Mouse (Mus musculus) kidney, adult 18-20 months (tissue): ENCODE measurements around the gene Tubd1.

Experiments used
- DNase-seq: peaks from one replicate; pipeline ENCODE4 v3.0.0; 2021

The Tubd1 gene

GRCm38 (mm10) chr11:86602116-86602515 lies 57.3 kb downstream of the Tubd1 start:
- no peak for DNase-seq

GRCm38 (mm10) chr11:86603719-86604118 lies 58.9 kb downstream of the Tubd1 start:
- no peak for DNase-seq

- DNase-seq: no peak
Measured at GRCm38 (mm10) chr11:86604289-86604688, 59.5 kb downstream of the Tubd1 start.

GRCm38 (mm10) chr11:86604732-86605520 lies 60.1 kb downstream of the Tubd1 start:
- DNase-seq: no peak

- DNase-seq: no peak
Measured at GRCm38 (mm10) chr11:86606621-86607339, 62.0 kb downstream of the Tubd1 start.

- DNase-seq: no peak
Measured at GRCm38 (mm10) chr11:86607808-86608350, 63.1 kb downstream of the Tubd1 start.

GRCm38 (mm10) chr11:86610239-86610638 lies 65.4 kb downstream of the Tubd1 start:
- DNase-seq: no peak

GRCm38 (mm10) chr11:86611991-86612390 lies 67.2 kb downstream of the Tubd1 start:
- DNase-seq: no peak

GRCm38 (mm10) chr11:86614056-86614530 lies 69.3 kb downstream of the Tubd1 start:
- DNase-seq: no peak

GRCm38 (mm10) chr11:86614607-86615006 lies 69.8 kb downstream of the Tubd1 start:
- no peak for DNase-seq
